Mouse (Mus musculus): Measurements from ENCODE around the gene Acer1. TPM values are rescaled to one million over a fixed set of nuclear protein-coding genes. Genes with fewer than 3 reads are reported as not detected.

Gene Acer1
- polyA plus RNA-seq, 1 experiment from 2014 or later: 0.65 TPM

DNA sequence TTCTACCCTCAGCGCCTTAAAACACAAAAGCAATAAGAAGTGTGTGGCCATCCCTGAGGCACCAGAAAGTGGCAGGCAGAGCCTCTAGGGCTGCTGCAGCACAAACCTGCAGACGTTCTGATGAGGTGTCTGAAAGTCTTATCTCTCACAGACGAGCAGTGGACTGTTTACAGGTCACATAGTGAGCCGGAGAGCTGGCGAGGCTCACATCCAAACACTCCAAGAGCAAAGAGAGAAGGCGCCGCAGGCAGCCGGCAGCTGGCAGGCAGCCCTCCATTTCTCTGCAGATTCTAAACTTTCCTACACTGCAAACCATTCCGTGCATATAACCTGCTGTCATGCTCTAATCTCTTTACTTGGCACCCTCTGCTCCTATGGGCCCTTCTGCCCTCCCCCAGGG, 74.0 kb downstream of the Acer1 start:
- WGBS: 27% methylated on average over 9 of the region's 9 CpGs
- peaks cover 27% of the 10 kb centered on the region for H3K36me3 ChIP-seq (ENCODE audit: control insufficient read depth, insufficient read depth)
- no peaks in the 10 kb centered on the region for H3K27me3 ChIP-seq (replicated peaks; ENCODE audit: control insufficient read depth, insufficient read depth, low read length)
- no peak for TF ChIP-seq CTCF (IDR thresholded peaks at IDR 0.05; ENCODE audit: low read depth)
- no peak overlapping the region for H3K9ac ChIP-seq (ENCODE audit: low read depth, low read length)
- H3K4me2 ChIP-seq (replicated peaks; ENCODE audit: low read depth): no peak overlapping the region
- no peak overlapping the region for H3K4me3 ChIP-seq (ENCODE audit: low read depth, low read length)
- no peak overlapping the region for H3K27ac ChIP-seq (ENCODE audit: low read depth, low read length)
- no peak for ATAC-seq
- no peaks in the 10 kb centered on the region for H3K9me3 ChIP-seq (ENCODE audit: control insufficient read depth)
- no peaks in the 10 kb centered on the region for H3K4me1 ChIP-seq (replicated peaks; ENCODE audit: control insufficient read depth, insufficient read depth, low read length)

DNA sequence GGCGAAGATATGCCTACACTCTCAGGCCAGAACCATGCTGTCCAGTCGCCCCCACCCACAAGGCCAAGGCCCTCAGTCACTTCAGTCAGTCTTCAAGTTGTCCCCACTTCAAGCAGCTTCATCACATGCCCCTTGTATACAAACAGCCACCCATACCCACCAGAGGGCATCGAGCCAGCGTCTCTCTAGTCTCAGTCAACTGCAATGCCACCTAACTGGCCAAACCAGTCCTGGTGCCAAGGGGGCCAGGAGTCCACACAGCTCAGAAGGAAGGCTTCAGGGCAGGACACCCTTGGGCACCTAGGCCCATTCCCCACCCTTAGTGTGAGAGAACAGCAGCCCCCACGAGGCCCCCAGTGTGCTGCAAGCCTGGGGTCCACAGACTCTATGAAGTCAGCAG, 74.8 kb downstream of the Acer1 start:
- Histone ChIP-seq H3K36me3 (ENCODE audit: control insufficient read depth, insufficient read depth) (peaks cover 28% of the 10 kb centered on the region), H3K27me3 (replicated peaks; ENCODE audit: control insufficient read depth, insufficient read depth, low read length) (no peaks in the 10 kb centered on the region), H3K27ac (ENCODE audit: low read depth, low read length) (no peak overlapping the region), H3K4me3 (ENCODE audit: low read depth, low read length) (no peak overlapping the region), H3K9me3 (ENCODE audit: control insufficient read depth) (no peaks in the 10 kb centered on the region), H3K4me2 (replicated peaks; ENCODE audit: low read depth) (no peak overlapping the region), H3K9ac (ENCODE audit: low read depth, low read length) (no peak overlapping the region), H3K4me1 (replicated peaks; ENCODE audit: control insufficient read depth, insufficient read depth, low read length) (no peaks in the 10 kb centered on the region)
- 71% methylated on average over 5 of the region's 5 CpGs for WGBS
- TF ChIP-seq CTCF (IDR thresholded peaks at IDR 0.05; ENCODE audit: low read depth): peak; percentile 17; the same call in 1 of the 2 replicates
- no peak; the same call in 1 of the 2 replicates for ATAC-seq

DNA sequence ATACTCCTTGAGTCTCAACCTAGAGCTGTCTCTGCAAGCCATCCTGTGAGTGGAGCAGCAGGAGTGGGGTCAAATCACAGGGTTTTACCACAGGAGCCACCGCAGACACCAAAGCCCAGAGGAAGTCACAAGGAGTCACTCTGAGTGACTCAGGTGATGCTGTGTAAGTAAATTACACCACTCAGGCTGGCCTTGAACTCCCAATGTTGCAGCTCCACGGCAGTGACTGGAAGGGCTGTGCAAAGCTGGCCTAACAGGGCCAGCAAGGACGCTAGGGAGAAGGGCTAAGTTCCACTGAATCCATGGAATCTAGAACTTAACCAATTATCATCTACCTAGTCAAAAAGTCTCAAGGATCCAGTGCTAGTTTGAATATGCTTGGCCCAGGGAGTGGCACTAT, 75.8 kb downstream of the Acer1 start:
- no peaks in the 10 kb centered on the region for H3K4me1 ChIP-seq (replicated peaks; ENCODE audit: control insufficient read depth, insufficient read depth, low read length)
- H3K27ac ChIP-seq (ENCODE audit: low read depth, low read length): no peak overlapping the region
- peaks cover 32% of the 10 kb centered on the region for H3K36me3 ChIP-seq (ENCODE audit: control insufficient read depth, insufficient read depth)

More for the DNA sequence above, 75.8 kb downstream of the Acer1 start:
- no peaks in the 10 kb centered on the region for H3K9me3 ChIP-seq (ENCODE audit: control insufficient read depth)
- no peak overlapping the region for H3K4me2 ChIP-seq (replicated peaks; ENCODE audit: low read depth)
- no peaks in the 10 kb centered on the region for H3K27me3 ChIP-seq (replicated peaks; ENCODE audit: control insufficient read depth, insufficient read depth, low read length)
- H3K9ac ChIP-seq (ENCODE audit: low read depth, low read length): no peak overlapping the region
- no peak overlapping the region for H3K4me3 ChIP-seq (ENCODE audit: low read depth, low read length)
- WGBS: 84% methylated on average over 3 of the region's 3 CpGs
- no peak for TF ChIP-seq CTCF (IDR thresholded peaks at IDR 0.05; ENCODE audit: low read depth)
- ATAC-seq: no peak

Other genes starting within 250 kb of the Acer1 start
- gene Nrtn, start 224.6 kb downstream of the Acer1 start, polyA plus RNA-seq (2015; fragmentation: Nextera tagmentation; extraction: Ambion mirVana): 20.6 and 21.0 TPM in 2 replicates
- gene Dus3l, start 217.4 kb downstream of the Acer1 start, polyA plus RNA-seq (2015; fragmentation: Nextera tagmentation; extraction: Ambion mirVana): 16.1 and 16.6 TPM in 2 replicates
- gene Prr22, start 211.9 kb downstream of the Acer1 start, polyA plus RNA-seq (2015; fragmentation: Nextera tagmentation; extraction: Ambion mirVana): 0.25 and 0.51 TPM in 2 replicates
- 1.4 and 1.6 TPM in 2 replicates for gene Rfx2, start 151.1 kb downstream of the Acer1 start, polyA plus RNA-seq (2015; fragmentation: Nextera tagmentation; extraction: Ambion mirVana)
- not detected in 2 replicates for gene Acsbg2, start 107.7 kb downstream of the Acer1 start, polyA plus RNA-seq (2015; fragmentation: Nextera tagmentation; extraction: Ambion mirVana)
- 0.23 and 0.30 TPM in 2 replicates for gene 1700061G19Rik, start 106.6 kb downstream of the Acer1 start, polyA plus RNA-seq (2015; fragmentation: Nextera tagmentation; extraction: Ambion mirVana)
- gene Mllt1, start 46.7 kb downstream of the Acer1 start, polyA plus RNA-seq (2015; fragmentation: Nextera tagmentation; extraction: Ambion mirVana): 10.5 and 11.9 TPM in 2 replicates
- 77.5 and 78.0 TPM in 2 replicates for gene Clpp, start 8.2 kb upstream of the Acer1 start, polyA plus RNA-seq (2015; fragmentation: Nextera tagmentation; extraction: Ambion mirVana)
- 25.7 and 28.7 TPM in 2 replicates for gene Alkbh7, start 15.2 kb upstream of the Acer1 start, polyA plus RNA-seq (2015; fragmentation: Nextera tagmentation; extraction: Ambion mirVana)
- not detected in 2 replicates for gene Pspn, start 17.9 kb upstream of the Acer1 start, polyA plus RNA-seq (2015; fragmentation: Nextera tagmentation; extraction: Ambion mirVana)
- 43.3 and 43.5 TPM in 2 replicates for gene Gtf2f1, start 29.2 kb upstream of the Acer1 start, polyA plus RNA-seq (2015; fragmentation: Nextera tagmentation; extraction: Ambion mirVana)
- 0.22 and 0.25 TPM in 2 replicates for gene Gm17949, start 29.3 kb upstream of the Acer1 start, polyA plus RNA-seq (2015; fragmentation: Nextera tagmentation; extraction: Ambion mirVana)
- gene Khsrp, start 49.4 kb upstream of the Acer1 start, polyA plus RNA-seq (2015; fragmentation: Nextera tagmentation; extraction: Ambion mirVana): 18.8 and 19.9 TPM in 2 replicates
- gene Slc25a41, start 59.5 kb upstream of the Acer1 start, polyA plus RNA-seq (2015; fragmentation: Nextera tagmentation; extraction: Ambion mirVana): not detected in 2 replicates
- gene Crb3, start 77.0 kb upstream of the Acer1 start, polyA plus RNA-seq (2015; fragmentation: Nextera tagmentation; extraction: Ambion mirVana): 121 and 130 TPM in 2 replicates
- 4.8 and 5.1 TPM in 2 replicates for gene Slc25a23, start 77.7 kb upstream of the Acer1 start, polyA plus RNA-seq (2015; fragmentation: Nextera tagmentation; extraction: Ambion mirVana)
- gene Dennd1c, start 96.4 kb upstream of the Acer1 start, polyA plus RNA-seq (2015; fragmentation: Nextera tagmentation; extraction: Ambion mirVana): 5.2 and 5.3 TPM in 2 replicates
- gene Tubb4a, start 105.7 kb upstream of the Acer1 start, polyA plus RNA-seq (2015; fragmentation: Nextera tagmentation; extraction: Ambion mirVana): 12.6 and 14.6 TPM in 2 replicates
- gene Tnfsf9, start 123.2 kb upstream of the Acer1 start, polyA plus RNA-seq (2015; fragmentation: Nextera tagmentation; extraction: Ambion mirVana): 1.2 and 1.6 TPM in 2 replicates
- not detected in 2 replicates for gene Cd70, start 167.7 kb upstream of the Acer1 start, polyA plus RNA-seq (2015; fragmentation: Nextera tagmentation; extraction: Ambion mirVana)
- gene Tnfsf14, start 212.1 kb upstream of the Acer1 start, polyA plus RNA-seq (2015; fragmentation: Nextera tagmentation; extraction: Ambion mirVana): 0.10 and 0.12 TPM in 2 replicates
- gene C3, start 246.0 kb upstream of the Acer1 start, polyA plus RNA-seq (2015; fragmentation: Nextera tagmentation; extraction: Ambion mirVana): 19.5 TPM in 2 replicates

All from intestine, postnatal 0 days (tissue).